Mouse (Mus musculus): ENCODE measurements around the gene Sobp.

Sobp gene

GRCm38 (mm10) chr10:43087421-43087820, 86.9 kb downstream of the Sobp start:
- no peak for DNase-seq (ENCODE audit: low read depth, low spot score)

DNA sequence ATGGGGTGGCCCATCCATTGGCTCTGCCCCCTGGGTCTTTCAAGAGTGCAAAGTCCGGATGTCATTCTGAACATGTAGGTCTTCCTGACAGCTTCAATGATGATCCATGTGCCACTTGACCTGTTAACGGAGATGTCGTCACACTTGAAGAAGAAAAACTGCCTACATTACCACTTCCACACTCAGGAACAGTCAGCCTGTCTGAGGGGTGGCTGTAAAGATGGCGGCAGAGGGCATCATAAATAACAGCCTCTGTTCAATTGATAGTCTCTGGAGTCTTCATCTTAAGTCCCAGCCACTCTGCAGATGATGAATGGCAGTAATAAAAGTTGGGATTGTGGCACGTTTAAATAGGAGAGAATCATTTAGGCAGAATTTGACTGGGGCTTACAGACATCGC, 87.4 kb downstream of the Sobp start:
- no peak for DNase-seq (ENCODE audit: low read depth, low spot score)

DNA sequence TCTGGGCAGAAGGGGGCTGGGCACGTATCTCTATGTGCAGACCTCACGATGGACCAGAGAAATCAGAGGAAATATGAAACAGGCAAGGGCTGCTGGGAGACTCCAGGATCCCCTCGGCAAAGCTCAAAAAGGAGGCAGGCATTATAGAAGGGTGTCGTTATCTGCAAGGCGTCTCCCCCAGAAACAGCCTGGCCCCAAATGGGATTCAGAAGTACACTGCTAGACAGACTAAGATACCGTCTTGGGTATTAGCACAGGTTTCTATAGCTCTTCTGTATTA, 90.3 kb downstream of the Sobp start:
- no peak for DNase-seq (ENCODE audit: low read depth, low spot score)

DNA sequence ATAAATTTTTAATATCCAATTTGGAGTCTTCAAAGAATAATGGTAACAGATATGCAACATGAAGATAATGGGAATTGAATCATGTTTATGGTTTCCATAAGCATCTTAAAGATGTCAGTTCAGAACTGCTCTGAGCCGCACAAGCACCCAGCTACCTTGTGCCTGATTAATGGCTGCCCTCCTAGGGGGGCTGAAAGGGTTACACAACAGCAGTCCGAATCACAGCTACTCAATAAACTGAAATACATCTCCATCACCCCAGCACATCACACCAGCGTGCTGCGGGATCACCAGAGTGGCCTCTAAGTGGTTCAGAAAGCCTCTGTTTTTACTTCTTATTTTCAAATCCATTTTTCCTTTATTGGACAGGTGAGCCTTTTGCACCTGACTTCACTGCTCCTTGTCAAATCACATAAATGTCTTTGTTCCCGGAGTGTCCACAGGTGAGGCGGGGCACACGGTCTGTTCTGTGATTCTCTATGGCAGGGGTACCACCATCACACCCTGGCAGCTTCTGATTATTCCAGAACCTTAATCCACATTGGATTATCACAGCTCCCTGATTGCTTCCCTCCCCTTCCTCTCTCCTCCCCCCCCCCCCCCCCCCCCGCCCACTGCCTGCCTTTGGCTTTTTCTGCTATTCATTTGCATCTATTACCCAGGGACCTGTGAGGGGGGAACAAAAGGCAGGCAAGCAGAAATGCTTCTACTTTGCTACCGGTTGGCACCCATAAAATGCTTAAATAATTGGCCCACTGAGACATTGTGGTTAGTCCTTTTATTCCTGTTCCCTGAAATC, 90.8 kb downstream of the Sobp start:
- DNase-seq (ENCODE audit: low read depth, low spot score), result no peak

- no peak for DNase-seq (ENCODE audit: low read depth, low spot score)
Observed at GRCm38 (mm10) chr10:43081316-43081715, 93.0 kb downstream of the Sobp start.

DNA sequence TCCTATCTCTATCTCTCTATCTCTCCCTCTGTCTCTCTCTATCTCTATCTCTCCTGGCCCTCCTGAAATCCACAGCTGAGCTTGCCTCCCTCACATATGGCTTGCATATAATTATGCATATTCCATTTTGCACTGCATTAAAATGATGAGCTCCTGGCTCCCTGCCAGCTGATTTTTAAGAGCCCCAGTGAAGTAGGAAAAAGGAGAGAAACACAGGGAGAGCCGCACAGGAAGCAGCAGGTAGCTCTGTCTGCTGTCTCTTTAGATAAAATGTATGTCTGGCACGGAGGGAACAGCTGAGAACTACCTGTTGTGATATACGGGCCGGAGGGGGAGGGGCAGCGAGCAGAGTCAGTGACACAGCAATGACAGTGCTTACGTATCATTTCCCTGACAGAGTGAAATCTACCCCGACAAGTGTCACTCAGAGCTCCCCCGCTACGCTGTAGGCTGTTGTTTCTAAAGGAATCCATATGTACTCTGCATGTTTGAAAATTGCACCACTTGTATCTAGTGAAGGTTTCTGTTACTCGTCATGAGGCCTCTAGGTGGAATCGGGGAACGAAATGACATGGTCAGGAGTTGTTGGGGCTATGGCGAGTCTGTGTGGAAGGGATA, 98.7 kb downstream of the Sobp start:
- DNase-seq (ENCODE audit: low read depth, low spot score), result no peak

- DNase-seq (ENCODE audit: low read depth, low spot score), result no peak
Observed at GRCm38 (mm10) chr10:43073281-43073680, 101.0 kb downstream of the Sobp start.

GRCm38 (mm10) chr10:43070893-43071292, 103.4 kb downstream of the Sobp start:
- no peak for DNase-seq (ENCODE audit: low read depth, low spot score)

- DNase-seq (ENCODE audit: low read depth, low spot score), result no peak
Observed at GRCm38 (mm10) chr10:43065331-43065730, 109.0 kb downstream of the Sobp start.

- no peak for DNase-seq (ENCODE audit: low read depth, low spot score)
Observed at GRCm38 (mm10) chr10:43061519-43062105, 112.7 kb downstream of the Sobp start.

GRCm38 (mm10) chr10:43055405-43055804, 118.9 kb downstream of the Sobp start:
- DNase-seq (ENCODE audit: low read depth, low spot score), result no peak

- DNase-seq (ENCODE audit: low read depth, low spot score), result no peak
Observed at GRCm38 (mm10) chr10:43054776-43055175, 119.6 kb downstream of the Sobp start.

DNA sequence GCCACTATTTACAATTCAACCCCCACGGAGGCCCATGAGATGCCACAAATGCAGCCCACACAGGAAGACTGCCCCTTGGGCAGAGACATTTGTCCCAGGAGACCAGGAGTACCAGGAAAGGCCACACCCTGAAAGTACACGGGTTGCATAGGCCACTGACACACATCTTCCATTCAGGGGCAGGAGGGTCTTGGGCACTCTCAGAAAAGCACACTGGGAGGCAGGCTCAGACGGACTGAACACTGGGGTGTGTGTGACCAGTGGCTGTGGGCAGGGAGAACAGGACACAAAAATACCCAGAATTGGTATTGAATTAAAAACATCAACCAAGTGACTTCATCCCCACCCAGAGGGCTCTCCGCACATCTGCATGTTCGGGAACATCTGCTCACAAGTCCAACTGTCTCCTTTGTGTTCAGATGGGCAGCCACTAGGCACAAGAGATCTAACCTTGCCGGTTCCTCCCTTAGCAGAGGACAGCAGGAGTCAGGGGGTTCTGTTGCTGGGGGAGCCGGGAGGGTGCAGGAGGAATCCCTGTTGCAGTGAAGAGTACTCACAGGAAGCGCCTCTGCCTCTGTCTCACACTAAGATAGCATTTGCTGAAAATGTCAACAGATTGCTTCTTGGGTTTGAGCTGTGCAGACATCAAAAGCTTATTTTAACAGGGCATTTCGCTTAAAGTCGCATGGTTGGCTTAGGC, 120.3 kb downstream of the Sobp start:
- DNase-seq (ENCODE audit: low read depth, low spot score), result no peak

GRCm38 (mm10) chr10:43052462-43052861, 121.9 kb downstream of the Sobp start:
- DNase-seq (ENCODE audit: low read depth, low spot score), result no peak

- DNase-seq (ENCODE audit: low read depth, low spot score), result no peak
Observed at GRCm38 (mm10) chr10:43047804-43048348, 126.5 kb downstream of the Sobp start.

- DNase-seq (ENCODE audit: low read depth, low spot score), result no peak
Observed at GRCm38 (mm10) chr10:43043351-43044209, 130.8 kb downstream of the Sobp start.

DNA sequence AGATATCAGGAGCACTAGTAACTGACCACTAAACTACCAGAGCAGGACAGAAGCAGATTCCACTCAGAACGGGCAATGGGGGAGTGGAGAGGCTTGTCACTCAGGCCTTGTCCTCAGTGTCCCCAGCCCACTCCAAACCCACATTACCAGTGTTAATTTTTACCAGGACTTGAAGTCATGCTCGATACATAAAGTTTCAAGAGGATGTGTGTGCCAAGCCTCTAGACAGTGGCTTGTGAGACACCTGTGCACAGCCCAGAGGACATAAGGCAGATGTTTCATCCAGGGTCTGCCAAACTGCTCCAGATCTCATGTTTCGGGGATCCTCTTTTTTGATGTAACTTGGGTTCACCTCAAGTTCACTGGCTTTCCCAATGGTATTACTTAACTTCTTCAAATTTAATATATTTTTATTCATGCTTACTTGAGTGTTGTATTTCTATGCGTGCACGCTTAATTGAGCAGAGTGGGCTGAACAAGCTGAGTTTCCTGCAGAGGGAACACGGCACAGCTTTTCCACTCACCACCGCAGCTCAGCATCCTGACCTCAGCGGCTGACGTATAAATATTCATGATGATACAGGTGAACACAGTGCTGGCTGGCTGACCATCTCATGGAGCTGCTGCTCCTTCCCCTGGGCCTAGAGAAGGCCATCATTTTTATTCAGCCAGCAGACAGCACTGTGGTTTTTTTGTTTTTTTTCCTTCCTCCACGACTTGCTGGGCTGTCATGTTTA, 131.6 kb downstream of the Sobp start:
- no peak for DNase-seq (ENCODE audit: low read depth, low spot score)

DNA sequence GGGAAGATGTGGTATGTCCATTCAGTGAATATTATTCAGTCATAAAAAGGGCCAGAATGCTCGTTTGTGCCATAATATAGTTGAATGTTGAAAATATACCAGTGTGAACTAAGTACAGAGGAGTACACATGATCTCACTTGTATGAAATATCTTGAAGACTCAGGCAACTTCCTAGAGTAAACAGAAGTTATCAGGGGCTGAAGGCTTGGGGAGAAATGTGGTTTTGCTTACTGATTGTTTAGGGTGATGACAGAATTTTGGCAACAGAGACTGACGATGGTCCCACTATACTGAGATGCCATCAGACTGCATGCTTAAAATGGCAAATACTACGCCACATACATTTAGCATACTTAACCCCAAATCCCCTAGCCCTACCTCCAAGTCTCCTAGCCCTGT, 132.5 kb downstream of the Sobp start:
- DNase-seq (ENCODE audit: low read depth, low spot score), result no peak

- DNase-seq (ENCODE audit: low read depth, low spot score), result no peak
Observed at GRCm38 (mm10) chr10:43037455-43037793, 136.9 kb downstream of the Sobp start.

GRCm38 (mm10) chr10:43036646-43037454, 137.5 kb downstream of the Sobp start:
- DNase-seq (ENCODE audit: low read depth, low spot score), result no peak

All from c-Kit-negative CD71-positive TER-119-positive erythroid progenitor cells, embryonic 14.5 days (primary cell).